Mouse (Mus musculus): ENCODE measurements around the gene Sox30. TPM values are rescaled to one million over a fixed set of nuclear protein-coding genes. Genes with fewer than 3 reads are reported as not detected.

Gene Sox30
- not detected in 2 replicates for polyA plus RNA-seq (2012; rRNA removed)

GRCm38 (mm10) chr11:45979946-45980892 lies at the start of gene Sox30:
Gene Sox30 (plus strand): TSS chr11:45980310.
- DNase-seq (ENCODE audit: low read depth, low spot score) = no peak
- WGBS = 13% methylated on average over 108 of the region's 115 CpGs

- WGBS = 94% methylated on average over 10 of the region's 10 CpGs
These were observed 47.3 kb upstream of the Sox30 start for GRCm38 (mm10) chr11:45932771-45933170.

GRCm38 (mm10) chr11:45937478-45937877 lies 42.6 kb upstream of the Sox30 start:
- no peak for DNase-seq (ENCODE audit: low read depth, low spot score)
- WGBS = 92% methylated on average over 8 of the region's 8 CpGs

More at GRCm38 (mm10) chr11:45932771-45933170, 47.3 kb upstream of the Sox30 start:
- no peak for DNase-seq (ENCODE audit: low read depth, low spot score)

GRCm38 (mm10) chr11:45938917-45939316 lies 41.2 kb upstream of the Sox30 start:
- no peak for DNase-seq (ENCODE audit: low read depth, low spot score)
- WGBS = 95% methylated on average over 8 of the region's 8 CpGs

- 94% methylated on average over 7 of the region's 7 CpGs for WGBS
- DNase-seq (ENCODE audit: low read depth, low spot score) = no peak
These were observed 37.8 kb upstream of the Sox30 start for GRCm38 (mm10) chr11:45942281-45942680.

- DNase-seq (ENCODE audit: low read depth, low spot score) = no peak
- WGBS = 53% methylated on average over 7 of the region's 7 CpGs
These were observed 36.9 kb upstream of the Sox30 start for GRCm38 (mm10) chr11:45943108-45943705.

GRCm38 (mm10) chr11:45943891-45944642 lies 36.0 kb upstream of the Sox30 start:
- DNase-seq (ENCODE audit: low read depth, low spot score) = no peak
- under 1% methylated on average over 49 of the region's 49 CpGs for WGBS

GRCm38 (mm10) chr11:45944643-45945156 lies 35.4 kb upstream of the Sox30 start, which contains the start of gene Lsm11:
Gene Lsm11 (minus strand): TSS chr11:45944935.
- WGBS = under 1% methylated on average over 55 of the region's 55 CpGs
- DNase-seq (ENCODE audit: low read depth, low spot score) = peak; percentile 83

- no peak for DNase-seq (ENCODE audit: low read depth, low spot score)
- WGBS = 91% methylated on average over 4 of the region's 4 CpGs
These were observed 33.3 kb upstream of the Sox30 start for GRCm38 (mm10) chr11:45946796-45947195.

GRCm38 (mm10) chr11:45947491-45947890 lies 32.6 kb upstream of the Sox30 start:
- 88% methylated on average over 2 of the region's 2 CpGs for WGBS
- DNase-seq (ENCODE audit: low read depth, low spot score) = no peak

- under 1% methylated on average over 32 of the region's 32 CpGs for WGBS
These were observed 24.9 kb upstream of the Sox30 start, which contains the start of gene Thg1l for GRCm38 (mm10) chr11:45955127-45955627. Gene Thg1l (minus strand): TSS chr11:45955494.

GRCm38 (mm10) chr11:45959598-45959997 lies 20.5 kb upstream of the Sox30 start:
- no peak for DNase-seq (ENCODE audit: low read depth, low spot score)
- WGBS = 81% methylated on average over 3 of the region's 3 CpGs

More at GRCm38 (mm10) chr11:45955127-45955627, 24.9 kb upstream of the Sox30 start, which contains the start of gene Thg1l:
- DNase-seq (ENCODE audit: low read depth, low spot score) = peak; percentile 91

- DNase-seq (ENCODE audit: low read depth, low spot score) = no peak
- WGBS = 85% methylated on average over 5 of the region's 5 CpGs
These were observed 20.1 kb upstream of the Sox30 start for GRCm38 (mm10) chr11:45960003-45960402.

GRCm38 (mm10) chr11:45966896-45967295 lies 13.2 kb upstream of the Sox30 start:
- 66% methylated on average over 4 of the region's 4 CpGs for WGBS
- DNase-seq (ENCODE audit: low read depth, low spot score) = no peak

GRCm38 (mm10) chr11:45968466-45968865 lies 11.6 kb upstream of the Sox30 start:
- no peak for DNase-seq (ENCODE audit: low read depth, low spot score)
- WGBS = 90% methylated on average over 3 of the region's 3 CpGs

- no peak for DNase-seq (ENCODE audit: low read depth, low spot score)
- 84% methylated on average over 5 of the region's 5 CpGs for WGBS
These were observed 6.5 kb upstream of the Sox30 start for GRCm38 (mm10) chr11:45973635-45974034.

- no peak for DNase-seq (ENCODE audit: low read depth, low spot score)
- WGBS = 76% methylated on average over 8 of the region's 8 CpGs
These were observed 5.6 kb upstream of the Sox30 start for GRCm38 (mm10) chr11:45974466-45974865.

GRCm38 (mm10) chr11:45976061-45976460 lies 4.0 kb upstream of the Sox30 start:
- no peak for DNase-seq (ENCODE audit: low read depth, low spot score)
- WGBS = 90% methylated on average over 3 of the region's 3 CpGs

GRCm38 (mm10) chr11:45980893-45981253 lies 763 bp downstream of the Sox30 start:
- 47% methylated on average over 19 of the region's 19 CpGs for WGBS

More at GRCm38 (mm10) chr11:45980893-45981253, 763 bp downstream of the Sox30 start:
- DNase-seq (ENCODE audit: low read depth, low spot score) = no peak
